ENCODE assay signal across 29 mouse cellular contexts in genomic region chr13:72286301-72286700, GRCm38 (mm10).
"Had no signal": no experiment of that assay in that cellular context is flagged by ENCODE, and none has a peak within 500 bp of the region (broad histone marks: within the 10 kb centered on the region; RNA-seq: fewer than 3 reads in every experiment).

No protein-coding gene starts in this region.

- H3K9ac ChIP-seq: limb, embryonic 12.5 days; limb, embryonic 13.5 days; limb, embryonic 15.5 days; liver, embryonic 12.5 days; liver, embryonic 13.5 days; liver, embryonic 14.5 days; liver, embryonic 15.5 days; liver, postnatal 0 days; lung, embryonic 14.5 days; lung, embryonic 15.5 days; midbrain, embryonic 12.5 days; midbrain, embryonic 13.5 days; neural tube, embryonic 12.5 days had no signal

- H3K27ac ChIP-seq: limb, embryonic 10.5 days; limb, embryonic 12.5 days; limb, embryonic 13.5 days; limb, embryonic 15.5 days; liver, embryonic 12.5 days; liver, embryonic 13.5 days; liver, embryonic 14.5 days; liver, embryonic 15.5 days; lung, embryonic 15.5 days; macrophage; midbrain, embryonic 10.5 days; midbrain, embryonic 12.5 days; midbrain, embryonic 13.5 days; neural tube, embryonic 12.5 days had no signal

- H3K4me1 ChIP-seq: limb, embryonic 15.5 days; liver, embryonic 12.5 days; liver, embryonic 13.5 days; liver, embryonic 15.5 days; lung, embryonic 15.5 days; megakaryocyte, embryonic 14.5 days had no signal

- ATAC-seq: liver, embryonic 12.5 days; liver, postnatal 0 days; lung, postnatal 0 days; midbrain, embryonic 13.5 days; midbrain, embryonic 16.5 days had no signal

- H3K27me3 ChIP-seq: liver, embryonic 13.5 days; liver, embryonic 15.5 days; lung, embryonic 15.5 days; megakaryocyte, embryonic 14.5 days had no signal

- H3K36me3 ChIP-seq: limb, embryonic 10.5 days; limb, embryonic 12.5 days; limb, embryonic 13.5 days; limb, embryonic 15.5 days; liver, embryonic 12.5 days; liver, embryonic 13.5 days; liver, embryonic 15.5 days; lung, embryonic 15.5 days; midbrain, embryonic 10.5 days; midbrain, embryonic 12.5 days; midbrain, embryonic 13.5 days; neural tube, embryonic 12.5 days had no signal

- H3K9me3 ChIP-seq: limb, embryonic 10.5 days; limb, embryonic 12.5 days; limb, embryonic 13.5 days; limb, embryonic 15.5 days; liver, embryonic 12.5 days; liver, embryonic 13.5 days; liver, embryonic 15.5 days; lung, embryonic 15.5 days; midbrain, embryonic 10.5 days; midbrain, embryonic 12.5 days; midbrain, embryonic 13.5 days; neural tube, embryonic 12.5 days had no signal

- DNase-seq: left cerebral cortex, postnatal 4 days; liver; liver, embryonic 13.5 days; liver, postnatal 0 days; lung, adult 18-20 months; lung, adult 2 months; lung, embryonic 14.5 days; lung, postnatal 10 days; lung, postnatal 14 days; lung, postnatal 4 days; midbrain, embryonic 14.5 days had no signal

- H3K4me3 ChIP-seq: limb, embryonic 10.5 days; limb, embryonic 12.5 days; limb, embryonic 13.5 days; limb, embryonic 15.5 days; liver, embryonic 12.5 days; liver, embryonic 13.5 days; liver, embryonic 15.5 days; lung, embryonic 15.5 days; megakaryocyte, embryonic 14.5 days; midbrain, embryonic 10.5 days; midbrain, embryonic 12.5 days; midbrain, embryonic 13.5 days; myocyte; neural tube, embryonic 12.5 days had no signal

- H3K4me2 ChIP-seq: limb, embryonic 12.5 days; limb, embryonic 13.5 days; limb, embryonic 15.5 days; liver, embryonic 11.5 days; liver, embryonic 12.5 days; liver, embryonic 13.5 days; liver, embryonic 15.5 days; lung, embryonic 14.5 days; lung, embryonic 15.5 days; midbrain, embryonic 12.5 days; midbrain, embryonic 13.5 days; neural tube, embryonic 12.5 days had no signal
